Mouse (Mus musculus) embryonic fibroblast, embryonic 13.5 days (primary cell): ENCODE data around the gene Thada.

Source experiments
- CTCF ChIP-seq: IDR thresholded peaks from 2 replicates; pipeline ENCODE4 v1.5.1; 2011; ENCODE audit warnings: mild to moderate bottlenecking, control low read depth, low read length, moderate library complexity, borderline replicate concordance; ENCODE audit not compliant: insufficient read depth
- POLR2A ChIP-seq: IDR thresholded peaks from 2 replicates; pipeline ENCODE4 v1.6.1; 2011; ENCODE audit warnings: low read depth, mild to moderate bottlenecking, control low read depth, low read length, moderate library complexity

- TF ChIP-seq POLR2A (no peak), CTCF (no peak)
These were observed 151.7 kb downstream of the Thada start for GRCm38 (mm10) chr17:84314341-84314740.
